Mouse (Mus musculus): ENCODE measurements around the gene Ifitm5.

The Ifitm5 gene

GRCm38 (mm10) chr7:140902036-140902875 lies 47.8 kb downstream of the Ifitm5 start:
- DNase-seq (ENCODE audit: low spot score in 2 of 2): no peak

- DNase-seq (ENCODE audit: low spot score in 2 of 2): no peak
Observed at GRCm38 (mm10) chr7:140900220-140900619, 49.9 kb downstream of the Ifitm5 start, which contains the start of gene Cox8b. Cox8b (minus strand) TSS chr7:140900446.

- no peak for DNase-seq (ENCODE audit: low spot score in 2 of 2)
Observed at GRCm38 (mm10) chr7:140899121-140899520, 51.0 kb downstream of the Ifitm5 start.

Measured in left cerebral cortex, adult 9 months (tissue).